Mouse (Mus musculus) bone marrow macrophage, adult 2 months (primary cell): ENCODE data around the gene Nf1.

Experiments
- CTCF ChIP-seq: IDR thresholded peaks from 2 replicates; pipeline ENCODE4 v1.5.1; 2012; ENCODE audit warnings: low read depth, mild to moderate bottlenecking, low read length, moderate library complexity
- POLR2A ChIP-seq: IDR thresholded peaks from 2 replicates; pipeline ENCODE4 v1.6.1; 2012; ENCODE audit warnings: mild to moderate bottlenecking, low read depth, low read length, borderline replicate concordance

- no peak for TF ChIP-seq CTCF
- no peak for TF ChIP-seq POLR2A
Measured at GRCm38 (mm10) chr11:79524310-79524575, 184.8 kb downstream of the Nf1 start.
